Mouse (Mus musculus): Measurements from ENCODE around the gene Ncoa6. TPM values are rescaled to one million over a fixed set of nuclear protein-coding genes. Genes with fewer than 3 reads are reported as not detected.

The Ncoa6 gene
- polyA plus RNA-seq, 1 experiment from 2014 or later, result 16.7 TPM

DNA sequence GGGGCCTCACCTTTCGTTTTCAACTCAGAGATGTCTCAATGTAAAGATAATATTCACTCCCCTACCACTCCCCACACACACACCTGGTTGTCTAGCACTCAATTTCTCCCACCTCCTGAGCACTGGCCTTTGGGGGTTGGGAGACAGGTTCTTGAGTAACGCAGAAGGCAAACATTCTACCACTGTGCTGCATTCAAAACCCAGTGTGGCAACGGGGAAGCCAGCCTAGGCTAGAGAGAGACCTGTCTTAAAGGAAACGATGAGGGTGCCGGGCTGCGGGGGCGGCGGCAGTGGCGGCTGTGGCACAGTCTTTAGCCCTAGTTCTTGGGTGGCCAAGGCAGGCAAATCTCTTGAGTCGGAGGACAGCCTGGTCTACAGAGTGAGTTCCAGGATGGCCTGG lies 97.5 kb downstream of the Ncoa6 start:
- DNase-seq (ENCODE audit: low spot score) (no peak), ATAC-seq (no peak)
- no peak overlapping the region for H3K4me3 ChIP-seq (ENCODE audit: low read depth, low read length)
- no peaks in the 10 kb centered on the region; the same call in 1 of the 2 replicates for H3K4me1 ChIP-seq (ENCODE audit: insufficient read depth, low read depth, low read length)
- no peaks in the 10 kb centered on the region for H3K9me3 ChIP-seq (ENCODE audit: low read length)
- no peaks in the 10 kb centered on the region for H3K36me3 ChIP-seq (ENCODE audit: insufficient read depth, low read length)
- H3K27ac ChIP-seq (ENCODE audit: low read length), result no peak overlapping the region
- 62% methylated on average over 10 of the region's 10 CpGs for WGBS
- no peak overlapping the region for H3K4me2 ChIP-seq (replicated peaks; ENCODE audit: low read depth, low read length)
- TF ChIP-seq CTCF (IDR thresholded peaks at IDR 0.05) (no peak), EP300 (IDR thresholded peaks at IDR 0.05) (no peak)
- H3K9ac ChIP-seq (replicated peaks; ENCODE audit: low read depth), result no peak overlapping the region
- H3K27me3 ChIP-seq (replicated peaks; ENCODE audit: insufficient read depth, low read length), result no peaks in the 10 kb centered on the region

- Histone ChIP-seq H3K4me3 (ENCODE audit: low read depth, low read length) (no peak overlapping the region), H3K27me3 (replicated peaks; ENCODE audit: insufficient read depth, low read length) (no peaks in the 10 kb centered on the region), H3K36me3 (ENCODE audit: insufficient read depth, low read length) (no peaks in the 10 kb centered on the region), H3K4me1 (ENCODE audit: insufficient read depth, low read depth, low read length) (no peaks in the 10 kb centered on the region), H3K4me2 (replicated peaks; ENCODE audit: low read depth, low read length) (no peak overlapping the region), H3K9me3 (ENCODE audit: low read length) (no peaks in the 10 kb centered on the region), H3K27ac (ENCODE audit: low read length) (no peak overlapping the region), H3K9ac (replicated peaks; ENCODE audit: low read depth) (no peak overlapping the region)
- ATAC-seq (no peak), DNase-seq (ENCODE audit: low spot score) (no peak)
- TF ChIP-seq EP300 (IDR thresholded peaks at IDR 0.05) (no peak), CTCF (IDR thresholded peaks at IDR 0.05) (no peak)
These were observed 99.2 kb downstream of the Ncoa6 start for GRCm38 (mm10) chr2:155374521-155374920.

- H3K27ac ChIP-seq (ENCODE audit: low read length), result no peak overlapping the region
- no peak overlapping the region for H3K4me2 ChIP-seq (replicated peaks; ENCODE audit: low read depth, low read length)
- no peak overlapping the region for H3K4me3 ChIP-seq (ENCODE audit: low read depth, low read length)
- H3K9me3 ChIP-seq (ENCODE audit: low read length), result no peaks in the 10 kb centered on the region
- DNase-seq (ENCODE audit: low spot score) (no peak), ATAC-seq (no peak)
- no peak overlapping the region for H3K9ac ChIP-seq (replicated peaks; ENCODE audit: low read depth)
- 52% methylated on average over 1 of the region's 1 CpGs for WGBS
- H3K27me3 ChIP-seq (replicated peaks; ENCODE audit: insufficient read depth, low read length), result no peaks in the 10 kb centered on the region
- no peaks in the 10 kb centered on the region for H3K36me3 ChIP-seq (ENCODE audit: insufficient read depth, low read length)
- no peaks in the 10 kb centered on the region for H3K4me1 ChIP-seq (ENCODE audit: insufficient read depth, low read depth, low read length)
- TF ChIP-seq CTCF (IDR thresholded peaks at IDR 0.05) (no peak), EP300 (IDR thresholded peaks at IDR 0.05) (no peak)
These were observed 99.8 kb downstream of the Ncoa6 start for GRCm38 (mm10) chr2:155373886-155374285.

DNA sequence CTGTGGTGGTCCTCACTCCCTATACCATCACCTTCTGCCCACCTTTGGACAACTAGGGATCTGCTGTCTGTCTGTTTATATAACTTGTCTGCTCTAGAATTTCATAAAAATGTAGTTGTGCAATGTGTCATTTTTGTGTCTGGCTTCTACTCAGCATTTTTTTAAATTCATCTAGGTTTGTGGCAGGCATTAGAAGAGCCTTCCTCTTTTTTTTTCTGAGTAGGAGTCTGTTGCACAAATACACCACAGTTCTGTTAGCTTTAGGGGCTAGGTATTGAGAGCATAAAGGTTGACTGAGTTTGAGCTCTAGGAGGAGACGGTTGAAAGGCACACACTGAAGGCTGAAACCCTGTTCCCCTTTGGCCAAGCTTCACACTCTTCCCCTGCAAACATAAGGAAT lies 100.4 kb downstream of the Ncoa6 start:
- Histone ChIP-seq H3K9ac (replicated peaks; ENCODE audit: low read depth) (no peak overlapping the region), H3K4me2 (replicated peaks; ENCODE audit: low read depth, low read length) (no peak overlapping the region), H3K27me3 (replicated peaks; ENCODE audit: insufficient read depth, low read length) (no peaks in the 10 kb centered on the region), H3K36me3 (ENCODE audit: insufficient read depth, low read length) (no peaks in the 10 kb centered on the region), H3K9me3 (ENCODE audit: low read length) (no peaks in the 10 kb centered on the region), H3K27ac (ENCODE audit: low read length) (no peak overlapping the region), H3K4me1 (ENCODE audit: insufficient read depth, low read depth, low read length) (no peaks in the 10 kb centered on the region), H3K4me3 (ENCODE audit: low read depth, low read length) (no peak overlapping the region)
- DNase-seq (ENCODE audit: low spot score) (peak; percentile 16), ATAC-seq (no peak)
- TF ChIP-seq CTCF (IDR thresholded peaks at IDR 0.05) (no peak), EP300 (IDR thresholded peaks at IDR 0.05) (no peak)
- 36% methylated on average over 1 of the region's 1 CpGs for WGBS

- Histone ChIP-seq H3K27ac (ENCODE audit: low read length) (no peak overlapping the region), H3K27me3 (replicated peaks; ENCODE audit: insufficient read depth, low read length) (no peaks in the 10 kb centered on the region), H3K9ac (replicated peaks; ENCODE audit: low read depth) (no peak overlapping the region), H3K4me2 (replicated peaks; ENCODE audit: low read depth, low read length) (no peak overlapping the region), H3K36me3 (ENCODE audit: insufficient read depth, low read length) (no peaks in the 10 kb centered on the region), H3K9me3 (ENCODE audit: low read length) (no peaks in the 10 kb centered on the region), H3K4me3 (ENCODE audit: low read depth, low read length) (no peak overlapping the region), H3K4me1 (ENCODE audit: insufficient read depth, low read depth, low read length) (no peaks in the 10 kb centered on the region)
- WGBS, result 53% methylated on average over 4 of the region's 4 CpGs
- no peak for TF ChIP-seq CTCF (IDR thresholded peaks at IDR 0.05)
- TF ChIP-seq EP300 (IDR thresholded peaks at IDR 0.05), result no peak
- DNase-seq (ENCODE audit: low spot score), result no peak
- no peak for ATAC-seq
These were observed 101.2 kb downstream of the Ncoa6 start for GRCm38 (mm10) chr2:155372451-155372850.

DNA sequence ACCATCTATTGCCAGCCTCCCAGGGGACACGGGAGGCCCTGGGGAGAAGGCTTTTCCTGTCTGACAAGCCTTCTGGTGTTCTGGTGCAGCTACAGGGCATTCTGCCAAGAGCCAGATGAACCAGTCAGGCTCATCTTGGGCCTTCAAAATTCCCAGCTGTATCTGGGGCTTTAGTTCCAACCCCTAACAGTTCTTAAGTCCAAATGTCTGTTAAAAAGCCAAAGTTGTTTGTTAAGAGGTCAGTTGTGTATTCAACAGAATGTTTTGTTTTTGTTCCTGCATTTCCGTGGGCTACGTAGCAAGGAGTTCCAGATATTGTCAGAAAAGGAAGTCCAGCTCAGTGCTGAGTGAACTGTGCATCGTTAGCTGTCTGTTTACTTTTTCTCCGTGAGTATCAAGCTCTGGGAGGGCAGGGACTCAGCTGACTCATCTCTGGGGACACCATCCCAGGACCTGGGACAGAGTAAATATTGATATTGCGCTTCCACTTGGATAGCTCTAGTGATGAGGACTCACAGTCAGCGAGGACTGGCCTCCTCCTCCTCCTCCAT lies 104.3 kb downstream of the Ncoa6 start:
- DNase-seq (ENCODE audit: low spot score) (peak; percentile 85), ATAC-seq (peak; percentile 96)
- TF ChIP-seq CTCF (IDR thresholded peaks at IDR 0.05) (no peak), EP300 (IDR thresholded peaks at IDR 0.05) (peak; percentile 81)
- Histone ChIP-seq H3K9ac (replicated peaks; ENCODE audit: low read depth) (no peak overlapping the region), H3K4me1 (ENCODE audit: insufficient read depth, low read depth, low read length) (no peaks in the 10 kb centered on the region), H3K36me3 (ENCODE audit: insufficient read depth, low read length) (no peaks in the 10 kb centered on the region), H3K27me3 (replicated peaks; ENCODE audit: insufficient read depth, low read length) (no peaks in the 10 kb centered on the region), H3K27ac (ENCODE audit: low read length) (peak overlapping the region; percentile 78), H3K4me2 (replicated peaks; ENCODE audit: low read depth, low read length) (no peak overlapping the region), H3K4me3 (ENCODE audit: low read depth, low read length) (no peak overlapping the region), H3K9me3 (ENCODE audit: low read length) (no peaks in the 10 kb centered on the region)
- 11% methylated on average over 7 of the region's 7 CpGs for WGBS
